Mouse (Mus musculus): Measurements from ENCODE around the gene Slc12a3. TPM values are rescaled to one million over a fixed set of nuclear protein-coding genes. Genes with fewer than 3 reads are reported as not detected.

Slc12a3 gene
- total and polyA plus RNA-seq, 3 experiments = 0.17 TPM; not detected in 2

- Histone ChIP-seq H3K4me2 (ENCODE audit: insufficient read depth, low read depth, poor library complexity, severe bottlenecking) (peak overlapping the region; percentile 90), H3K79me2 (replicated peaks; ENCODE audit: control insufficient read depth, extremely low read depth, insufficient read depth, poor library complexity, severe bottlenecking) (no peaks in the 10 kb centered on the region), H3K9me3 (replicated peaks; ENCODE audit: low read length) (no peaks in the 10 kb centered on the region), H3K4me3 (replicated peaks in 1 of 3; ENCODE audit: low read depth in 2 of 3, low read length in 2 of 3, poor library complexity in 1 of 3) (peak overlapping the region; percentile 15 to 73 (median 42)), H3K27ac (ENCODE audit: insufficient read depth, low read depth) (peak overlapping the region; percentile 87), H3K36me3 (replicated peaks in 1 of 2; ENCODE audit: control insufficient read depth in 1 of 2, insufficient read depth in 1 of 2, low read length in 1 of 2) (no peaks in the 10 kb centered on the region), H3K9ac (ENCODE audit: insufficient read depth, low read depth) (peak overlapping the region; percentile 79), H3K4me1 (ENCODE audit: control insufficient read depth in 1 of 2, insufficient read depth in 2 of 2) (peaks cover 11 to 38% of the 10 kb centered on the region in 2 experiments), H3K27me3 (replicated peaks) (no peaks in the 10 kb centered on the region)
- dilution Hi-C loops (cut with MboI; ENCODE audit: extremely low pct_ligation_motif_present, extremely low pct_unique_long_range_greater_than_20kb, low sequenced_read_pairs) = no loop called here
- peak; percentile 61 for DNase-seq (ENCODE audit: extremely low read depth)
- TF ChIP-seq ZMIZ1 (IDR thresholded peaks at IDR 0.05; ENCODE audit: low read depth, low read length) (0 out of 2 replicates have a peak, but pooled peaks have one; percentile 26), TBP (conservative IDR thresholded peaks at IDR 0.05; ENCODE audit: low read depth, low read length) (peak; percentile 78), JUN (IDR thresholded peaks at IDR 0.05; ENCODE audit: insufficient read depth, low read depth, low read length) (peak; percentile 37), IRF4 (IDR thresholded peaks at IDR 0.05; ENCODE audit: low read depth, low read length) (0 out of 2 replicates have a peak, but pooled peaks have one; percentile 46), NELFE (IDR thresholded peaks at IDR 0.05; ENCODE audit: low read depth, low read length) (0 out of 2 replicates have a peak, but pooled peaks have one; percentile 32), NRF1 (IDR thresholded peaks at IDR 0.05; ENCODE audit: low read depth, low read length) (peak; percentile 87), ELF1 (IDR thresholded peaks at IDR 0.05; ENCODE audit: low read depth, low read length) (peak; percentile 36; the same call in 1 of the 2 replicates), SMC3 (IDR thresholded peaks at IDR 0.05; ENCODE audit: low read depth, low read length) (no peak), ETS1 (conservative IDR thresholded peaks at IDR 0.05; ENCODE audit: low read depth, low read length) (no peak), E2F4 (IDR thresholded peaks at IDR 0.05; ENCODE audit: insufficient replicate concordance, low read depth, low read length) (no peak), MYC (IDR thresholded peaks at IDR 0.05; ENCODE audit: low read depth, low read length) (peak; percentile 85), ZNF384 (IDR thresholded peaks at IDR 0.05; ENCODE audit: low read depth, low read length) (no peak), POLR2AphosphoS2 (IDR thresholded peaks at IDR 0.05; ENCODE audit: low read depth, low read length) (no peak), MAFK (IDR thresholded peaks at IDR 0.05; ENCODE audit: insufficient replicate concordance, low read length) (0 out of 2 replicates have a peak, but pooled peaks have one; percentile 11), JUND (conservative IDR thresholded peaks at IDR 0.05; ENCODE audit: low read depth, low read length) (peak; percentile 72), USF2 (conservative IDR thresholded peaks at IDR 0.05; ENCODE audit: low read depth, low read length) (no peak), BHLHE40 (IDR thresholded peaks at IDR 0.05; ENCODE audit: low read depth, low read length) (no peak), POLR2A (IDR thresholded peaks at IDR 0.05; ENCODE audit: low read depth, low read length) (peak; percentile 70), CTCF (conservative IDR thresholded peaks at IDR 0.05 in 1 of 2, IDR thresholded peaks at IDR 0.05 in 1 of 2; ENCODE audit: low read depth in 2 of 2, low read length in 2 of 2) (no peak), TCF12 (IDR thresholded peaks at IDR 0.05; ENCODE audit: low read depth, low read length) (peak; percentile 80), MEF2A (IDR thresholded peaks at IDR 0.05; ENCODE audit: borderline replicate concordance, low read depth, low read length) (peak; percentile 46; the same call in 1 of the 2 replicates)
- in situ Hi-C loops (cut with MboI; ENCODE audit: low pct_ligation_motif_present, low pct_unique_long_range_greater_than_20kb, low sequenced_read_pairs) = no loop called here
These were observed 17.3 kb downstream of the Slc12a3 start for GRCm38 (mm10) chr8:94346264-94346663.

GRCm38 (mm10) chr8:94348425-94348824 is 19.4 kb downstream of the Slc12a3 start:
- Histone ChIP-seq H3K9me3 (replicated peaks; ENCODE audit: low read length) (peaks cover 5% of the 10 kb centered on the region), H3K4me1 (ENCODE audit: control insufficient read depth in 1 of 2, insufficient read depth in 2 of 2) (peaks cover 11 to 36% of the 10 kb centered on the region in 2 experiments), H3K9ac (ENCODE audit: insufficient read depth, low read depth) (no peak overlapping the region), H3K27me3 (replicated peaks) (no peaks in the 10 kb centered on the region), H3K4me3 (replicated peaks in 1 of 3; ENCODE audit: low read depth in 2 of 3, low read length in 2 of 3, poor library complexity in 1 of 3) (no peak overlapping the region), H3K4me2 (ENCODE audit: insufficient read depth, low read depth, poor library complexity, severe bottlenecking) (no peak overlapping the region), H3K27ac (ENCODE audit: insufficient read depth, low read depth) (no peak overlapping the region), H3K36me3 (replicated peaks in 1 of 2; ENCODE audit: control insufficient read depth in 1 of 2, insufficient read depth in 1 of 2, low read length in 1 of 2) (no peaks in the 10 kb centered on the region), H3K79me2 (replicated peaks; ENCODE audit: control insufficient read depth, extremely low read depth, insufficient read depth, poor library complexity, severe bottlenecking) (no peaks in the 10 kb centered on the region)
- TF ChIP-seq MAFK (IDR thresholded peaks at IDR 0.05; ENCODE audit: insufficient replicate concordance, low read length) (no peak), ZKSCAN1 (IDR thresholded peaks at IDR 0.05; ENCODE audit: borderline replicate concordance, low read depth, low read length) (no peak), MAX (IDR thresholded peaks at IDR 0.05; ENCODE audit: low read length) (no peak), RCOR1 (conservative IDR thresholded peaks at IDR 0.05; ENCODE audit: low read depth, low read length) (no peak), JUN (IDR thresholded peaks at IDR 0.05; ENCODE audit: insufficient read depth, low read depth, low read length) (no peak), SMC3 (IDR thresholded peaks at IDR 0.05; ENCODE audit: low read depth, low read length) (no peak), JUND (conservative IDR thresholded peaks at IDR 0.05; ENCODE audit: low read depth, low read length) (no peak), MAZ (IDR thresholded peaks at IDR 0.05; ENCODE audit: low read depth, low read length) (no peak), ZNF384 (IDR thresholded peaks at IDR 0.05; ENCODE audit: low read depth, low read length) (no peak), POLR2A (IDR thresholded peaks at IDR 0.05; ENCODE audit: low read depth, low read length) (no peak), ELF1 (IDR thresholded peaks at IDR 0.05; ENCODE audit: low read depth, low read length) (no peak), USF2 (conservative IDR thresholded peaks at IDR 0.05; ENCODE audit: low read depth, low read length) (no peak), CHD2 (IDR thresholded peaks at IDR 0.05; ENCODE audit: low read length) (no peak), NELFE (IDR thresholded peaks at IDR 0.05; ENCODE audit: low read depth, low read length) (no peak), E2F4 (IDR thresholded peaks at IDR 0.05; ENCODE audit: insufficient replicate concordance, low read depth, low read length) (no peak), ZC3H11A (IDR thresholded peaks at IDR 0.05; ENCODE audit: low read depth, low read length) (no peak), CTCF (conservative IDR thresholded peaks at IDR 0.05 in 1 of 2, IDR thresholded peaks at IDR 0.05 in 1 of 2; ENCODE audit: low read depth in 2 of 2, low read length in 2 of 2) (no peak)
- no peak for DNase-seq (ENCODE audit: extremely low read depth)
- dilution Hi-C loops (cut with MboI; ENCODE audit: extremely low pct_ligation_motif_present, extremely low pct_unique_long_range_greater_than_20kb, low sequenced_read_pairs) (no loop called here), in situ Hi-C loops (cut with MboI; ENCODE audit: low pct_ligation_motif_present, low pct_unique_long_range_greater_than_20kb, low sequenced_read_pairs) (no loop called here)

All from CH12.LX (cell line).